Mouse (Mus musculus) ES-Bruce4 (cell line): Measurements from ENCODE around the gene Tmem88. TPM values are rescaled to one million over a fixed set of nuclear protein-coding genes. Genes with fewer than 3 reads are reported as not detected.

Experiments
- H3K27ac ChIP-seq: 2 replicates; pipeline ENCODE4 v1.5.1; 2012; ENCODE audit warnings: low read length, inconsistent platforms; ENCODE audit not compliant: insufficient read depth
- H3K27me3 ChIP-seq: 2 replicates; pipeline ENCODE4 v1.6.1; 2012; ENCODE audit warnings: mild to moderate bottlenecking, low read length, inconsistent platforms; ENCODE audit not compliant: control insufficient read depth, poor library complexity, insufficient read depth, severe bottlenecking
- H3K36me3 ChIP-seq: 2 replicates; pipeline ENCODE4 v1.6.1; 2012; ENCODE audit warnings: inconsistent platforms, mild to moderate bottlenecking, low read length, moderate library complexity; ENCODE audit not compliant: control insufficient read depth, poor library complexity, insufficient read depth, severe bottlenecking
- H3K4me1 ChIP-seq: one replicate; pipeline ENCODE4 v1.8.1; 2011; ENCODE audit warnings: low read length; ENCODE audit not compliant: control insufficient read depth, insufficient read depth
- H3K4me3 ChIP-seq: 2 replicates; pipeline ENCODE4 v1.5.1; 2011; ENCODE audit warnings: low read depth, mild to moderate bottlenecking, low read length
- H3K9ac ChIP-seq: 2 replicates; pipeline ENCODE4 v1.6.1; 2012; ENCODE audit warnings: low read depth, mild to moderate bottlenecking, inconsistent platforms; ENCODE audit not compliant: poor library complexity, severe bottlenecking
- H3K9me3 ChIP-seq: replicated peaks from 2 replicates; pipeline ENCODE4 v1.6.1; 2012; ENCODE audit warnings: mild to moderate bottlenecking, low read length, inconsistent platforms; ENCODE audit not compliant: control insufficient read depth, poor library complexity, insufficient read depth, severe bottlenecking
- CTCF ChIP-seq: IDR thresholded peaks from one replicate; pipeline ENCODE4 v1.8.1; 2011; ENCODE audit warnings: low read depth, low read length
- EP300 ChIP-seq: IDR thresholded peaks from 2 replicates; pipeline ENCODE4 v1.6.1; 2011; ENCODE audit warnings: low read depth, low read length; ENCODE audit not compliant: insufficient read depth
- POLR2A ChIP-seq: IDR thresholded peaks from one replicate; pipeline ENCODE4 v1.8.1; 2011; ENCODE audit warnings: low read length; ENCODE audit not compliant: insufficient read depth
- polyA plus RNA-seq: library from polyadenylated mRNA; stranded (reverse); fragments of >200 nt; gene quantifications from 2 replicates; pipeline ENCODE4 v1.2.4, GENCODE M21; 2011; ENCODE audit warnings: low read depth; ENCODE audit not compliant: missing spikeins, insufficient read depth, insufficient read length

Tmem88 gene
- polyA plus RNA-seq, 1 experiment, result 15.7 TPM

DNA sequence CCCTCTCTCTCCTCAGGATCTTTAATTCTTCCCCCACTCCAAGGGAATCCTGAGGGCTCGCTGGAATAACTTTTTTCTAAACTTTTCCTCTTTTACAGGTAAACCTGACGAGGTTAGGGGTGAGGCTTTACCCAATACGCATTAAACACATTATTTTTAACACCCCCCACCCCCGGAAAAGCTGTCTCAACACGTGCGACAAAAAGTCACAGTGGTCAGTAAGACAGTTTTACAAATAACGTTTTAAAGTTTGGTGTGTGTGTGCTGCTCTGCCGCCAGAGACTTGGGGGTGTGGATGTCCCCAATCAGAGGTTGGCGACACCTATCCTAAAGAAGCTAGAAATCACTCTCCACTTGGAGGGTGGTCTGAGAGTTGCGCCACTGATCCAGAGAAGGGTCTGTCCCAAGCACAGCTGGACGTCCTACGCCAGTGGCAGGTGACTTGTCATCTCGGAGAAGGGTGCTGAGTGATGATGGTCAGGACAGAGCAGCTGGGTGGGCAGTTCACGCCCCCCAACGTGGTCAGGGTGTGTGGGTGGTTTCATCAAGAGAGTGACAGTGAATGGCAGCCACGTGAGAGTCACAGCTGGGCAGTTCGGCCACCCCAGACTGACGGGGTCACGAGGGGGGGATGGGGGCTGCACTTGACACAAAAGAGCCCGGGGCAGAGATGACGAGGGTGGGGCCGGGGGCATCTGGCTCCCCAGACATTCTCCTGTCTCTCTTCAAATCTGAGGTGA lies 30.2 kb downstream of the Tmem88 start:
- no peak overlapping the region for H3K27ac ChIP-seq
- H3K9ac ChIP-seq, result peak overlapping the region; percentile 96
- TF ChIP-seq EP300, result no peak
- TF ChIP-seq POLR2A, result no peak
- peaks cover 4% of the 10 kb centered on the region for H3K4me1 ChIP-seq
- no peaks in the 10 kb centered on the region for H3K9me3 ChIP-seq
- no peaks in the 10 kb centered on the region for H3K36me3 ChIP-seq
- H3K4me3 ChIP-seq, result no peak overlapping the region
- H3K27me3 ChIP-seq, result peaks cover 14% of the 10 kb centered on the region

GRCm38 (mm10) chr11:69366855-69367615 lies 31.0 kb downstream of the Tmem88 start:
- Histone ChIP-seq H3K36me3 (no peaks in the 10 kb centered on the region), H3K9me3 (no peaks in the 10 kb centered on the region), H3K9ac (no peak overlapping the region), H3K27me3 (peaks cover 14% of the 10 kb centered on the region), H3K4me3 (no peak overlapping the region), H3K27ac (no peak overlapping the region), H3K4me1 (peaks cover 4% of the 10 kb centered on the region)
- TF ChIP-seq EP300 (no peak), CTCF (no peak), POLR2A (no peak)

DNA sequence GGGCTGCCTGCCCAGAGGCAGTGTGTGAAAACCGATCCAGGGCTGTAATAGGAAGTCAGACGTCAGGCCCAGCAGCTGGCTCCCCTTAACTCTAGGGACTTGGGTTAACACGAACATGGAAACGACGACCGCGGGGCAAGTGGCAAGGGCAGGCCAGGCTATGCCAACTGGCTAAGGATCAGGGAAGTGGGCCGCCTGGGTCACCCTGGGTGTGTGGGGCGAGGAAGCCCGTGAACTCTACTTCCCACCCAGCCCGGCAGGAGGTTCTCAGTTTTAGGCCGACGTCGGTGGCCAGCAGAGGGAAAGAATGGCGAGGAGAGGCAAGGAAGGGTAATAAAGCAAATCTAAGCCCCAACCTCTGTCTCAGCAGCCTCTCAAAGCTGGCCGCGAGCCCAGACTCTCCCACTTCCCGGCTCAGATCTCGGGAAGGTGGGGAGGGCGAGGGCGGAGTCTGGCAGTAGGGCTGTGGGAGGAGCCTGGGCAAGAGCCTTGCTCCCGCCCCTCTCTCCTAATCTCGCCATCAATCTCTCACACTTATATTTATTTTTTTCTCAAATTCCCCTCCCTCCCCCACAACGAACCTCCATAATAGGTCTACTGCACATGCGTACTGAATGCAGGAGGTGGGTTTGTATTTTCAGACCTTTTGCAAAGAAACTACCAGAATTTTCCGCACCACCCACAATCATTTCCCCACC lies 31.7 kb downstream of the Tmem88 start:
- H3K4me1 ChIP-seq, result peaks cover 4% of the 10 kb centered on the region
- peak overlapping the region; percentile 46 for H3K4me3 ChIP-seq
- H3K9ac ChIP-seq, result peak overlapping the region; percentile 62
- H3K9me3 ChIP-seq, result no peaks in the 10 kb centered on the region
- H3K27ac ChIP-seq, result no peak overlapping the region
- no peaks in the 10 kb centered on the region for H3K36me3 ChIP-seq
- TF ChIP-seq CTCF (no peak), EP300 (no peak), POLR2A (no peak)
- peaks cover 14% of the 10 kb centered on the region for H3K27me3 ChIP-seq

- Histone ChIP-seq H3K27me3 (peaks cover 14% of the 10 kb centered on the region), H3K36me3 (no peaks in the 10 kb centered on the region), H3K4me3 (peak overlapping the region; percentile 46), H3K9me3 (no peaks in the 10 kb centered on the region), H3K4me1 (peaks cover 4% of the 10 kb centered on the region), H3K27ac (no peak overlapping the region), H3K9ac (peak overlapping the region; percentile 62)
- no peak for TF ChIP-seq CTCF
- no peak for TF ChIP-seq EP300
- TF ChIP-seq POLR2A, result no peak
These were observed 32.3 kb downstream of the Tmem88 start for GRCm38 (mm10) chr11:69365722-69366121.

- Histone ChIP-seq H3K4me1 (peaks cover 4% of the 10 kb centered on the region), H3K9ac (no peak overlapping the region), H3K9me3 (no peaks in the 10 kb centered on the region), H3K27ac (no peak overlapping the region), H3K36me3 (no peaks in the 10 kb centered on the region), H3K4me3 (no peak overlapping the region), H3K27me3 (peaks cover 14% of the 10 kb centered on the region)
- TF ChIP-seq CTCF, result no peak
- no peak for TF ChIP-seq POLR2A
- no peak for TF ChIP-seq EP300
These were observed 33.1 kb downstream of the Tmem88 start for GRCm38 (mm10) chr11:69364910-69365309.
